Mouse (Mus musculus) left cerebral cortex, adult 18-20 months (tissue): Measurements from ENCODE around the gene Tnfrsf25. TPM values are rescaled to one million over a fixed set of nuclear protein-coding genes. Genes with fewer than 3 reads are reported as not detected.

Experiments used
- total RNA-seq, 2 experiments: library from RNA; stranded (reverse); gene quantifications; 2 replicates each; pipeline ENCODE4 v1.2.3; 2021

The Tnfrsf25 gene
- total RNA-seq, 2 experiments from 2014 or later: 19.0 to 20.7 TPM

Other genes starting within 250 kb of the Tnfrsf25 start
- 10 to 100 TPM; 58.6 to 61.5 TPM for gene Dnajc11, start 182.2 kb upstream of the Tnfrsf25 start, total RNA-seq
- gene Thap3, start 126.9 kb upstream of the Tnfrsf25 start, total RNA-seq: 10 to 100 TPM; 16.9 to 23.7 TPM
- gene Phf13, start 119.7 kb upstream of the Tnfrsf25 start, total RNA-seq: 10 to 100 TPM; 17.8 to 19.5 TPM
- gene Klhl21, start 107.1 kb upstream of the Tnfrsf25 start, total RNA-seq: 10 to 100 TPM; 20.2 to 20.3 TPM
- 10 to 100 TPM; 12.3 to 12.7 TPM for gene Zbtb48, start 88.3 kb upstream of the Tnfrsf25 start, total RNA-seq
- under 1 TPM; 0.49 to 0.68 TPM for gene Tas1r1, start 77.4 kb upstream of the Tnfrsf25 start, total RNA-seq
- gene Nol9, start 76.6 kb upstream of the Tnfrsf25 start, total RNA-seq: 10 to 100 TPM; 16.4 to 19.2 TPM
- gene Plekhg5, start 43.4 kb upstream of the Tnfrsf25 start, total RNA-seq: 10 to 100 TPM; 80.0 to 91.9 TPM
- 1 to 10 TPM; 3.0 to 3.4 TPM for gene Espn, start 36.4 kb downstream of the Tnfrsf25 start, total RNA-seq
- not detected for gene Hes2, start 42.9 kb downstream of the Tnfrsf25 start, total RNA-seq
- gene Acot7, start 62.2 kb downstream of the Tnfrsf25 start, total RNA-seq: 100 to 1,000 TPM; 328 to 345 TPM
- 10 to 100 TPM; 26.8 to 33.4 TPM for gene Gpr153, start 158.3 kb downstream of the Tnfrsf25 start, total RNA-seq
- gene Hes3, start 175.7 kb downstream of the Tnfrsf25 start, total RNA-seq: not detected
- gene Icmt, start 181.3 kb downstream of the Tnfrsf25 start, total RNA-seq: 10 to 100 TPM; 49.8 to 58.4 TPM
- 10 to 100 TPM; 18.9 to 20.8 TPM for gene Rnf207, start 203.1 kb downstream of the Tnfrsf25 start, total RNA-seq
- 100 to 1,000 TPM; 162 to 191 TPM for gene Rpl22, start 209.8 kb downstream of the Tnfrsf25 start, total RNA-seq
- 100 to 1,000 TPM; 172 to 179 TPM for gene Chd5, start 222.7 kb downstream of the Tnfrsf25 start, total RNA-seq